Mouse (Mus musculus): ENCODE results near the gene Ccdc40. TPM values are rescaled to one million over a fixed set of nuclear protein-coding genes. Genes with fewer than 3 reads are reported as not detected.

The Ccdc40 gene
- 0.33 and 1.0 TPM in 2 replicates for polyA plus RNA-seq (2012; rRNA removed)

DNA sequence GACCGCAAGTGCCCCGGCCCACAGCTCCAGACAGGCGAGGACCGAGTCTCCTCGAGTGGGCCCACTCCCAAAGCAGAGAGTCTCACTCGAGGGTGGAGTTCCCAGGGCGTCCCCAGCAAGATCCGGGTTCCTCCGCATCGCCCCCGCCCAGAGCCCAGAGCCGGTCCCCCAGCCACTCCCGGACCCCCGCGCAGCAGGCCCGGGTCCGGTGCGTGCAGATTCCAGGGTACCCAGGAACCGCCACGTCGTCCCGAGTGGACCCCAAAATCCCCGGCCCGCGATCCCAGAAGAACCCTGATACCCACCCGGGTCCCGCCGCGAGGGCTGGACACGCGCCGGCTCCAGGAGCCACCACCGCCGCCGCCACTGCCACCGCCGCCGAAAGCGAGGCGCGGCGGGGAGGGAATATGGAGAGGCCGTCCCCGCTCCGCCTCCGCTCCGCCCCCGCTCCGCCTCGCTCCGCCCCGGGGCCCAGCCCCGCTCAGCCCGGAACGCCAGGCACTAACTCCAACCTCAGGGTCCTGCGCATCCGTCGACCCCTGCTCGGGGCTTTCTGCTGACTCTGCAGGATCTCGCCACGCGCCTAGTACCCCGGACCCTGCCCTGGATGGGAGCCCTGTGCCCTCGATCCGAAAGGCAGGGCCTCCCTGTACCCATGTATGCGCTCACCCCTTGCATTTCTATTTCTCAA is at the start of gene Ccdc40, which contains the start of gene Tbc1d16:
TSS of gene Ccdc40 (plus strand) at position 482 of the 691 bp plus-strand sequence.
TSS of gene Tbc1d16 (minus strand) at position 409 of the 691 bp plus-strand sequence.

DNA sequence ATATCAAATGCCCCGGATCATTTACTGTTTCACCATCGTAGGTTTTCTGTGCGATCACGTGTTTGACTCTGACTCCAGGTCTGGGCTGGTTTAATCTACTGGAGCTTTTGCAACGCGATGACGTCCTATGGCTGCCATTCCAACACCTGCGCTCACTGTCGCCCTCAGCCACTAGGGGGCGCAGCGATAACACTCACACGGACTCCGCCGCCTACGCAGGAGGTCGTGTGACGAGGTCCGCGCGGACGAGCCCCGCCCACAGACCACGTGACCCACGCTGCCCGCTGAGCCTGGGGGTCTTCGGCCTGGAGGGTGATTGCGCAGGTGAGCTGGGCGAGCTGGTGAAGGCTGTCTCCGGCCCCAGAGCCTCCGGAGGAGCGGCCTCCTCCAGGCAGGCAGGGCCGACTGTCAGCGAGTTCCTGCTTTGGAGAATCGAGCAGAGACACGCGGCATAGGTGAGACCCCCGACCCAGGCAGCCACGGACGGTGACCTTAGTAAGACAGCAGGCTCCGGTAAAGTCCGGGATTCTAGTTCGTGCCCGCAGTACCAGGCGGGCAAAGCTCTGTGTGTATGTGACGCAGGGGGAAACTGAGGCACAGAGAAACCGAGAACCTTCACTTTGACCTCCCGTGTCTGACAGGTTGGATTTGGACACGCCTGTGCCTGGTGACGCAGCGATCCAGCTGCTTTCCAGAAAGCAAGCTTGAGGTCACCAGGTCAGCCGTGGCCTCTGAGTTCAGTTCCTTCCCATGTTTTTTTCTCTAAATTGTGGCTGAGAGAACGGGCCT is 39.6 kb downstream of the Ccdc40 start, which contains the start of gene Gaa:
TSS of gene Gaa (plus strand) at position 120 of the 789 bp plus-strand sequence.

DNA sequence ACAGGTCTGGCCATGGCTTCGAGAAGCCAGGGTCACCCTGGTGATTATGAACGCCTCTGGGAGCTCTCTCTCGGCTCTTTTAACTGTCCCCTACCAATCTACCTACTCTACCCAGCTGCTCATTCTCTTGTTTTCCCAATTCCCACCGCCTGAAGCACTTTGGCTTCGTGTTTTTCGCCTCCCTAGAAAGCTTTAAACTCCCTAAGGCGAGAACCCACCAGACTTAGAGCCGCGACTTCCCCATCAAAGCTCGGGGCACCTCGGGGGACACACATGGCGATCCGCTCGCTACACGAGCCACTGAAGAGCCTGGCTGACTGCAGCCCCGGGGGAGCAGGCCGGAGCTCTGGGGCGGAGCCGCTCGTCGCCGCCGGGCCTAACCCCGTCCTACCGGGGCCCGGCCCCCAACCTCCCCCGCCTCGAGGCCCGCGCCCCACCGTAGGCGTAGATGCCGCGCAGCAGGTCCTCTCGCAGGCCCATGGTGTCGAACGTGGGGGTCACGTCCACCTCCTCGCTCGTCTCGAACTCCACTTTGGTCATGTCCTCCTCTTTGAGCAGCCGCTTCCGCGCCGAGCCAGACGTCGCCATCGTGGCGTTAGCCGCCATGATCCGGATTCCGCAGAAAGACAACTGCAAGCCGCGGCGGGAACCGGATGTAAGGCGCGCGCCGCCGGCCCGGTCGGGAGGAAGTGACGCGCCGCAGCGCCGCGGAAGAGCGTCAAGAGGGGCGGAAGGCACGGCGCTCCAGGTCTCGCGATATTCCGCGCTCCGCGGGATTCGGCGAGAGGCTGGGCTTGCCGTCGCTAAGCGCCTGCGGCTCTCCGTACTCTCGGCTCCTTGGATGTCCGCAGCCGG is 71.2 kb downstream of the Ccdc40 start, which contains the start of gene Eif4a3:
TSS of gene Eif4a3 (minus strand) at position 699 of the 855 bp plus-strand sequence.

DNA sequence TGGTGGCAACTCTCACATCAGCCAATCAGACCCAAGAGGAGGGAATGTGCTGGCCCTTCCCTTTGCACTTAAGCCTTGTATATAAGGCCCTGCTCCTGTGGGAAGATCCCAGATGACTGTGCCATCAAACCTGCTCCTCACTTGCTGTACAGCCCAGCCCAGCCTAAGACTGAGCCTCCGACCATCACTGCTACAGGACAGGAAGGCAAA is 79.2 kb downstream of the Ccdc40 start, which contains the start of gene Card14:
TSS of gene Card14 (plus strand) at position 111 of the 210 bp plus-strand sequence.

Other genes with a start within 250 kb of the Ccdc40 start
- not detected in 2 replicates for gene Enpp7, start 240.4 kb upstream of the Ccdc40 start, polyA plus RNA-seq (2012; rRNA removed)
- 3.3 and 3.7 TPM in 2 replicates for gene Cbx2, start 205.6 kb upstream of the Ccdc40 start, polyA plus RNA-seq (2012; rRNA removed)
- gene Cbx8, start 187.6 kb upstream of the Ccdc40 start, polyA plus RNA-seq (2012; rRNA removed): 4.0 and 4.8 TPM in 2 replicates
- 8.7 and 10.0 TPM in 2 replicates for gene Cbx4, start 142.4 kb upstream of the Ccdc40 start, polyA plus RNA-seq (2012; rRNA removed)
- gene Tbc1d16, start 73 bp upstream of the Ccdc40 start, polyA plus RNA-seq (2012; rRNA removed): 11.8 and 12.7 TPM in 2 replicates
- gene Gaa, start 39.3 kb downstream of the Ccdc40 start, polyA plus RNA-seq (2012; rRNA removed): 131 and 143 TPM in 2 replicates
- 94.1 and 108 TPM in 2 replicates for gene Eif4a3, start 71.5 kb downstream of the Ccdc40 start, polyA plus RNA-seq (2012; rRNA removed)
- gene Card14, start 79.2 kb downstream of the Ccdc40 start, polyA plus RNA-seq (2012; rRNA removed): 13.9 and 18.9 TPM in 2 replicates
- gene Sgsh, start 127.0 kb downstream of the Ccdc40 start, polyA plus RNA-seq (2012; rRNA removed): 35.1 and 36.8 TPM in 2 replicates
- gene Slc26a11, start 127.0 kb downstream of the Ccdc40 start, polyA plus RNA-seq (2012; rRNA removed): 12.4 and 23.1 TPM in 2 replicates
- 12.6 and 14.5 TPM in 2 replicates for gene Rnf213, start 164.5 kb downstream of the Ccdc40 start, polyA plus RNA-seq (2012; rRNA removed)